ENCODE assay signal across 13 mouse cellular contexts in genomic region chr14:121000561-121001340, GRCm38 (mm10). TPM values are rescaled to one million over a fixed set of nuclear protein-coding genes. Genes with fewer than 3 reads are reported as not detected.
A peak's percentile ranks its signal among the peaks of the same experiment; 100 is the strongest.
DNase-seq lines count a peak whose midpoint lies in the region; ATAC-seq and TF ChIP-seq lines count a peak whose summit lies in the region.
"Had no signal": no experiment of that assay in that cellular context is flagged by ENCODE, and none has a peak within 500 bp of the region (broad histone marks: within the 10 kb centered on the region; RNA-seq: fewer than 3 reads in every experiment).

No protein-coding gene starts in this region.

- ATAC-seq in kidney, embryonic 15.5 days (replicated peaks; ENCODE audit: low FRiP score) = peak; percentile 56; the same call in 1 of the 2 replicates
- ATAC-seq in Patski = peak; percentile 71

- no peak for DNase-seq in kidney, adult 9 months
- peak; percentile 28 for DNase-seq in Patski (ENCODE audit: low read depth, low spot score)
- DNase-seq in forelimb bud, embryonic 11.5 days (ENCODE audit: low read depth, low spot score) = peak; percentile 30
- DNase-seq in lung, postnatal 25 days (ENCODE audit: low spot score) = peak; percentile 11
- DNase-seq in adrenal gland, adult 18-20 months (ENCODE audit: low spot score in 2 of 2) = no peak
- no peak for DNase-seq in B cell, adult 2 months
- DNase-seq: adrenal gland, postnatal 14 days; cerebellum, adult 9-11 months; gastrocnemius, postnatal 36 days; thymus, adult 18-20 months had no signal

- H3K4me3 ChIP-seq in kidney, embryonic 15.5 days (replicated peaks) = no peak overlapping the region
- H3K4me3 ChIP-seq: neural tube, embryonic 13.5 days had no signal

- CTCF ChIA-PET in Patski (lab: Charles Lee) = no interaction called here

- WGBS in kidney, embryonic 15.5 days = 33% methylated on average over 12 of the region's 12 CpGs

- H3K4me2 ChIP-seq in kidney, embryonic 15.5 days = no peak overlapping the region
- H3K4me2 ChIP-seq: neural tube, embryonic 13.5 days had no signal

- H3K4me1 ChIP-seq in kidney, embryonic 15.5 days = 0 out of 2 replicates have a peak, but pooled peaks cover 9% of the 10 kb centered on the region
- H3K4me1 ChIP-seq: neural tube, embryonic 13.5 days had no signal

- in situ Hi-C loops in Patski (cut with MboI; ENCODE audit: low pct_unique_long_range_greater_than_20kb) = no loop called here

- TF ChIP-seq CTCF in Patski (IDR thresholded peaks at IDR 0.05) = no peak

- H3K27me3 ChIP-seq in kidney, embryonic 15.5 days = no peaks in the 10 kb centered on the region
- no peaks in the 10 kb centered on the region for H3K27me3 ChIP-seq in Patski
- H3K27me3 ChIP-seq: neural tube, embryonic 13.5 days had no signal

- peak overlapping the region; percentile 24 for H3K27ac ChIP-seq in kidney, embryonic 15.5 days
- H3K27ac ChIP-seq: liver, embryonic 14.5 days; neural tube, embryonic 13.5 days had no signal

- no peaks in the 10 kb centered on the region for H3K9me3 ChIP-seq in kidney, embryonic 15.5 days (replicated peaks)
- H3K9me3 ChIP-seq: neural tube, embryonic 13.5 days had no signal

- no peak overlapping the region for H3K9ac ChIP-seq in kidney, embryonic 15.5 days
- H3K9ac ChIP-seq: liver, embryonic 14.5 days; neural tube, embryonic 13.5 days had no signal

- POLR2A ChIA-PET in Patski (lab: Charles Lee) = no interaction called here

- no peaks in the 10 kb centered on the region for H3K36me3 ChIP-seq in kidney, embryonic 15.5 days
- H3K36me3 ChIP-seq: neural tube, embryonic 13.5 days had no signal

RNA-seq across cellular contexts. Expression of gene Farp1, which starts 34.2 kb away (rescaled TPM):
- 31.6 and 35.8 TPM in 2 replicates for polyA plus RNA-seq in kidney, embryonic 15.5 days (2015; fragmentation: Nextera tagmentation; extraction: Ambion mirVana)
- polyA plus RNA-seq in Patski (2021) = 96.8 TPM
- total RNA-seq in adrenal gland, adult 18-20 months (2021) = 10 to 100 TPM; 18.3 to 26.6 TPM

Comparison
In these comparisons a context has a peak if more than half of its experiments do, and no peak if none do; other contexts are left out.
1. DNase-seq: peak in Patski (single experiment), forelimb bud, embryonic 11.5 days (single experiment) and lung, postnatal 25 days (single experiment); none in kidney, adult 9 months (single experiment), adrenal gland, adult 18-20 months (0 of 2) and B cell, adult 2 months (0 of 2).